Mouse (Mus musculus): ENCODE data around the gene Gm10570.

The Gm10570 gene

GRCm38 (mm10) chr4:130308231-130309081, at the start of gene Gm10570, which contains the start of gene Fabp3:
Gene Gm10570, minus strand, starts transcription at chr4:130308674.
Gene Fabp3, plus strand, starts transcription at chr4:130308595.
- no peak for DNase-seq (ENCODE audit: low read depth in 1 of 2, low spot score in 2 of 2)

- DNase-seq (ENCODE audit: low read depth in 1 of 2, low spot score in 2 of 2), result no peak
These were observed 49.5 kb upstream of the Gm10570 start for GRCm38 (mm10) chr4:130357946-130358345.

GRCm38 (mm10) chr4:130352588-130352987, 44.1 kb upstream of the Gm10570 start:
- no peak for DNase-seq (ENCODE audit: low read depth in 1 of 2, low spot score in 2 of 2)

- no peak for DNase-seq (ENCODE audit: low read depth in 1 of 2, low spot score in 2 of 2)
These were observed 42.4 kb upstream of the Gm10570 start for GRCm38 (mm10) chr4:130350690-130351422.

- no peak for DNase-seq (ENCODE audit: low read depth in 1 of 2, low spot score in 2 of 2)
These were observed 41.2 kb upstream of the Gm10570 start for GRCm38 (mm10) chr4:130349666-130350065.

GRCm38 (mm10) chr4:130341691-130342090, 33.2 kb upstream of the Gm10570 start:
- DNase-seq (ENCODE audit: low read depth in 1 of 2, low spot score in 2 of 2), result peak in 1 of 2 experiments; percentile 9

GRCm38 (mm10) chr4:130335867-130336266, 27.4 kb upstream of the Gm10570 start:
- no peak for DNase-seq (ENCODE audit: low read depth in 1 of 2, low spot score in 2 of 2)

- DNase-seq (ENCODE audit: low read depth in 1 of 2, low spot score in 2 of 2), result no peak
These were observed 18.9 kb upstream of the Gm10570 start for GRCm38 (mm10) chr4:130327366-130327765.

- DNase-seq (ENCODE audit: low read depth in 1 of 2, low spot score in 2 of 2), result no peak
These were observed 17.0 kb upstream of the Gm10570 start for GRCm38 (mm10) chr4:130325446-130325845.

GRCm38 (mm10) chr4:130323607-130324006, 15.1 kb upstream of the Gm10570 start:
- no peak for DNase-seq (ENCODE audit: low read depth in 1 of 2, low spot score in 2 of 2)

GRCm38 (mm10) chr4:130323165-130323564, 14.7 kb upstream of the Gm10570 start:
- DNase-seq (ENCODE audit: low read depth in 1 of 2, low spot score in 2 of 2), result no peak

- no peak for DNase-seq (ENCODE audit: low read depth in 1 of 2, low spot score in 2 of 2)
These were observed 14.1 kb upstream of the Gm10570 start for GRCm38 (mm10) chr4:130322567-130322966.

- DNase-seq (ENCODE audit: low read depth in 1 of 2, low spot score in 2 of 2), result no peak
These were observed 13.2 kb upstream of the Gm10570 start for GRCm38 (mm10) chr4:130321640-130322039.

- DNase-seq (ENCODE audit: low read depth in 1 of 2, low spot score in 2 of 2), result no peak
These were observed 11.1 kb upstream of the Gm10570 start for GRCm38 (mm10) chr4:130319564-130319963.

- no peak for DNase-seq (ENCODE audit: low read depth in 1 of 2, low spot score in 2 of 2)
These were observed 9.6 kb upstream of the Gm10570 start for GRCm38 (mm10) chr4:130318122-130318521.

- no peak for DNase-seq (ENCODE audit: low read depth in 1 of 2, low spot score in 2 of 2)
These were observed 8.2 kb upstream of the Gm10570 start for GRCm38 (mm10) chr4:130316691-130317090.

GRCm38 (mm10) chr4:130315771-130316527, 7.5 kb upstream of the Gm10570 start:
- no peak for DNase-seq (ENCODE audit: low read depth in 1 of 2, low spot score in 2 of 2)

- no peak for DNase-seq (ENCODE audit: low read depth in 1 of 2, low spot score in 2 of 2)
These were observed 5.1 kb upstream of the Gm10570 start for GRCm38 (mm10) chr4:130313552-130313951.

GRCm38 (mm10) chr4:130312526-130312925, 4.1 kb upstream of the Gm10570 start:
- no peak for DNase-seq (ENCODE audit: low read depth in 1 of 2, low spot score in 2 of 2)

- DNase-seq (ENCODE audit: low read depth in 1 of 2, low spot score in 2 of 2), result no peak
These were observed 780 bp upstream of the Gm10570 start for GRCm38 (mm10) chr4:130309254-130309653.

- no peak for DNase-seq (ENCODE audit: low read depth in 1 of 2, low spot score in 2 of 2)
These were observed 633 bp downstream of the Gm10570 start for GRCm38 (mm10) chr4:130307851-130308230.

Data from monocyte, adult 2 months (primary cell).